Mouse (Mus musculus): ENCODE results near the gene Rbm33. TPM values are rescaled to one million over a fixed set of nuclear protein-coding genes. Genes with fewer than 3 reads are reported as not detected.
A peak's percentile ranks its signal among the peaks of the same experiment; 100 is the strongest.

Rbm33 gene
- polyA plus RNA-seq, 1 experiment from 2014 or later: 31.4 TPM

- ATAC-seq (ENCODE audit: low FRiP score, low TSS enrichment) (no peak), DNase-seq (peak; percentile 56)
- Histone ChIP-seq H3K4me2 (ENCODE audit: low read length) (peak overlapping the region; percentile 81), H3K27me3 (ENCODE audit: control insufficient read depth, insufficient read depth, low read length) (no peaks in the 10 kb centered on the region), H3K27ac (replicated peaks; ENCODE audit: low read depth, low read length) (no peak overlapping the region; the same call in 1 of the 2 replicates), H3K4me3 (replicated peaks; ENCODE audit: low read depth, low read length) (peak overlapping the region; percentile 99), H3K36me3 (ENCODE audit: control insufficient read depth, insufficient read depth, low read length) (no peaks in the 10 kb centered on the region), H3K4me1 (ENCODE audit: control insufficient read depth, insufficient read depth, low read length) (peaks cover 32% of the 10 kb centered on the region), H3K9ac (replicated peaks; ENCODE audit: low read length) (peak overlapping the region; percentile 100), H3K9me3 (ENCODE audit: control insufficient read depth, low read length) (no peaks in the 10 kb centered on the region)
- WGBS: 8% methylated on average over 3 of the region's 3 CpGs
Measured at GRCm38 (mm10) chr5:28317917-28318267, 971 bp downstream of the Rbm33 start.

- ATAC-seq (ENCODE audit: low FRiP score, low TSS enrichment): no peak
- Histone ChIP-seq H3K27ac (replicated peaks; ENCODE audit: low read depth, low read length) (no peak overlapping the region), H3K4me1 (ENCODE audit: control insufficient read depth, insufficient read depth, low read length) (peaks cover 32% of the 10 kb centered on the region), H3K4me2 (ENCODE audit: low read length) (peak overlapping the region; percentile 81), H3K36me3 (ENCODE audit: control insufficient read depth, insufficient read depth, low read length) (no peaks in the 10 kb centered on the region), H3K4me3 (replicated peaks; ENCODE audit: low read depth, low read length) (peak overlapping the region; percentile 99), H3K9me3 (ENCODE audit: control insufficient read depth, low read length) (no peaks in the 10 kb centered on the region), H3K9ac (replicated peaks; ENCODE audit: low read length) (peak overlapping the region; percentile 100), H3K27me3 (ENCODE audit: control insufficient read depth, insufficient read depth, low read length) (no peaks in the 10 kb centered on the region)
- 55% methylated on average over 2 of the region's 2 CpGs for WGBS
- DNase-seq: no peak
Measured at GRCm38 (mm10) chr5:28318671-28319070, 1.8 kb downstream of the Rbm33 start.

GRCm38 (mm10) chr5:28321769-28322168 is 4.8 kb downstream of the Rbm33 start:
- H3K9me3 ChIP-seq (ENCODE audit: control insufficient read depth, low read length): no peaks in the 10 kb centered on the region
- no peak for ATAC-seq (ENCODE audit: low FRiP score, low TSS enrichment)
- H3K36me3 ChIP-seq (ENCODE audit: control insufficient read depth, insufficient read depth, low read length): no peaks in the 10 kb centered on the region
- H3K27me3 ChIP-seq (ENCODE audit: control insufficient read depth, insufficient read depth, low read length): no peaks in the 10 kb centered on the region
- H3K4me2 ChIP-seq (ENCODE audit: low read length): no peak overlapping the region
- no peak for DNase-seq
- no peak overlapping the region for H3K27ac ChIP-seq (replicated peaks; ENCODE audit: low read depth, low read length)
- 83% methylated on average over 1 of the region's 1 CpGs for WGBS
- peaks cover 35% of the 10 kb centered on the region for H3K4me1 ChIP-seq (ENCODE audit: control insufficient read depth, insufficient read depth, low read length)
- no peak overlapping the region for H3K4me3 ChIP-seq (replicated peaks; ENCODE audit: low read depth, low read length)
- no peak overlapping the region for H3K9ac ChIP-seq (replicated peaks; ENCODE audit: low read length)

- WGBS: 90% methylated on average over 3 of the region's 3 CpGs
- Histone ChIP-seq H3K4me1 (ENCODE audit: control insufficient read depth, insufficient read depth, low read length) (peaks cover 38% of the 10 kb centered on the region), H3K9ac (replicated peaks; ENCODE audit: low read length) (no peak overlapping the region)
Measured at GRCm38 (mm10) chr5:28322189-28322588, 5.3 kb downstream of the Rbm33 start.

GRCm38 (mm10) chr5:28323822-28324221 is 6.9 kb downstream of the Rbm33 start:
- DNase-seq (no peak), ATAC-seq (ENCODE audit: low FRiP score, low TSS enrichment) (no peak)
- Histone ChIP-seq H3K36me3 (ENCODE audit: control insufficient read depth, insufficient read depth, low read length) (no peaks in the 10 kb centered on the region), H3K9me3 (ENCODE audit: control insufficient read depth, low read length) (no peaks in the 10 kb centered on the region), H3K27me3 (ENCODE audit: control insufficient read depth, insufficient read depth, low read length) (no peaks in the 10 kb centered on the region), H3K4me3 (replicated peaks; ENCODE audit: low read depth, low read length) (no peak overlapping the region), H3K27ac (replicated peaks; ENCODE audit: low read depth, low read length) (no peak overlapping the region), H3K4me1 (ENCODE audit: control insufficient read depth, insufficient read depth, low read length) (peaks cover 28% of the 10 kb centered on the region), H3K4me2 (ENCODE audit: low read length) (no peak overlapping the region), H3K9ac (replicated peaks; ENCODE audit: low read length) (no peak overlapping the region)
- 75% methylated on average over 2 of the region's 2 CpGs for WGBS

More at GRCm38 (mm10) chr5:28322189-28322588, 5.3 kb downstream of the Rbm33 start:
- no peaks in the 10 kb centered on the region for H3K27me3 ChIP-seq (ENCODE audit: control insufficient read depth, insufficient read depth, low read length)
- H3K4me3 ChIP-seq (replicated peaks; ENCODE audit: low read depth, low read length): no peak overlapping the region
- no peaks in the 10 kb centered on the region for H3K36me3 ChIP-seq (ENCODE audit: control insufficient read depth, insufficient read depth, low read length)
- DNase-seq: no peak
- no peak for ATAC-seq (ENCODE audit: low FRiP score, low TSS enrichment)
- H3K9me3 ChIP-seq (ENCODE audit: control insufficient read depth, low read length): no peaks in the 10 kb centered on the region
- no peak overlapping the region for H3K27ac ChIP-seq (replicated peaks; ENCODE audit: low read depth, low read length)
- no peak overlapping the region for H3K4me2 ChIP-seq (ENCODE audit: low read length)

GRCm38 (mm10) chr5:28324457-28324856 is 7.5 kb downstream of the Rbm33 start:
- H3K4me1 ChIP-seq (ENCODE audit: control insufficient read depth, insufficient read depth, low read length): peaks cover 22% of the 10 kb centered on the region
- H3K4me3 ChIP-seq (replicated peaks; ENCODE audit: low read depth, low read length): no peak overlapping the region
- H3K4me2 ChIP-seq (ENCODE audit: low read length): no peak overlapping the region
- H3K9ac ChIP-seq (replicated peaks; ENCODE audit: low read length): no peak overlapping the region
- no peak overlapping the region for H3K27ac ChIP-seq (replicated peaks; ENCODE audit: low read depth, low read length)
- no peaks in the 10 kb centered on the region for H3K36me3 ChIP-seq (ENCODE audit: control insufficient read depth, insufficient read depth, low read length)
- no peak for ATAC-seq (ENCODE audit: low FRiP score, low TSS enrichment)
- DNase-seq: no peak
- no peaks in the 10 kb centered on the region for H3K27me3 ChIP-seq (ENCODE audit: control insufficient read depth, insufficient read depth, low read length)
- 94% methylated on average over 1 of the region's 1 CpGs for WGBS
- no peaks in the 10 kb centered on the region for H3K9me3 ChIP-seq (ENCODE audit: control insufficient read depth, low read length)

- Histone ChIP-seq H3K9me3 (ENCODE audit: control insufficient read depth, low read length) (no peaks in the 10 kb centered on the region), H3K4me2 (ENCODE audit: low read length) (no peak overlapping the region), H3K4me3 (replicated peaks; ENCODE audit: low read depth, low read length) (no peak overlapping the region), H3K4me1 (ENCODE audit: control insufficient read depth, insufficient read depth, low read length) (peaks cover 6% of the 10 kb centered on the region; the same call in 1 of the 2 replicates), H3K9ac (replicated peaks; ENCODE audit: low read length) (no peak overlapping the region), H3K27ac (replicated peaks; ENCODE audit: low read depth, low read length) (no peak overlapping the region), H3K27me3 (ENCODE audit: control insufficient read depth, insufficient read depth, low read length) (no peaks in the 10 kb centered on the region), H3K36me3 (ENCODE audit: control insufficient read depth, insufficient read depth, low read length) (peaks cover 28% of the 10 kb centered on the region)
- ATAC-seq (ENCODE audit: low FRiP score, low TSS enrichment) (no peak), DNase-seq (no peak)
- WGBS: 72% methylated on average over 7 of the region's 7 CpGs
Measured at GRCm38 (mm10) chr5:28329024-28329806, 12.3 kb downstream of the Rbm33 start.

GRCm38 (mm10) chr5:28333731-28334130 is 16.8 kb downstream of the Rbm33 start:
- Histone ChIP-seq H3K9ac (replicated peaks; ENCODE audit: low read length) (no peak overlapping the region), H3K9me3 (ENCODE audit: control insufficient read depth, low read length) (no peaks in the 10 kb centered on the region), H3K4me2 (ENCODE audit: low read length) (no peak overlapping the region), H3K4me1 (ENCODE audit: control insufficient read depth, insufficient read depth, low read length) (no peaks in the 10 kb centered on the region), H3K36me3 (ENCODE audit: control insufficient read depth, insufficient read depth, low read length) (peaks cover 62% of the 10 kb centered on the region), H3K27ac (replicated peaks; ENCODE audit: low read depth, low read length) (no peak overlapping the region), H3K27me3 (ENCODE audit: control insufficient read depth, insufficient read depth, low read length) (no peaks in the 10 kb centered on the region), H3K4me3 (replicated peaks; ENCODE audit: low read depth, low read length) (no peak overlapping the region)
- DNase-seq: no peak
- ATAC-seq (ENCODE audit: low FRiP score, low TSS enrichment): no peak
- WGBS: 97% methylated on average over 2 of the region's 2 CpGs

GRCm38 (mm10) chr5:28351857-28352513 is 35.1 kb downstream of the Rbm33 start:
- DNase-seq (no peak), ATAC-seq (ENCODE audit: low FRiP score, low TSS enrichment) (no peak)
- H3K4me2 ChIP-seq (ENCODE audit: low read length): no peak overlapping the region
- peaks cover 46% of the 10 kb centered on the region for H3K36me3 ChIP-seq (ENCODE audit: control insufficient read depth, insufficient read depth, low read length)
- no peak overlapping the region for H3K27ac ChIP-seq (replicated peaks; ENCODE audit: low read depth, low read length)
- no peaks in the 10 kb centered on the region for H3K9me3 ChIP-seq (ENCODE audit: control insufficient read depth, low read length)
- no peaks in the 10 kb centered on the region for H3K27me3 ChIP-seq (ENCODE audit: control insufficient read depth, insufficient read depth, low read length)
- H3K4me1 ChIP-seq (ENCODE audit: control insufficient read depth, insufficient read depth, low read length): no peaks in the 10 kb centered on the region
- no peak overlapping the region for H3K9ac ChIP-seq (replicated peaks; ENCODE audit: low read length)
- H3K4me3 ChIP-seq (replicated peaks; ENCODE audit: low read depth, low read length): no peak overlapping the region
